Mouse (Mus musculus) heart, embryonic 16.5 days (tissue): ENCODE data around the gene Atxn2. TPM values are rescaled to one million over a fixed set of nuclear protein-coding genes. Genes with fewer than 3 reads are reported as not detected.
A peak's percentile ranks its signal among the peaks of the same experiment; 100 is the strongest.

Source experiments
- ATAC-seq: fragments of 200-750 bp; cut with Nextera tagmentation; replicated peaks from 2 replicates; pipeline ENCODE4 v1.8.0; 2017; ENCODE audit warnings: moderate number of reproducible peaks; ENCODE audit not compliant: insufficient read depth, low FRiP score; ENCODE audit errors: extremely low read depth
- H3K27ac ChIP-seq: fragments of 300-500 bp; sonication (generic); 2 replicates; pipeline ENCODE4 v1.5.1; 2014; ENCODE audit warnings: mild to moderate bottlenecking, low read length, control low read depth, moderate library complexity
- H3K27me3 ChIP-seq: fragments of 300-500 bp; sonication (generic); 2 replicates; pipeline ENCODE4 v1.6.1; 2014; ENCODE audit warnings: low read length, mixed read lengths; ENCODE audit not compliant: control insufficient read depth, insufficient read depth
- H3K36me3 ChIP-seq: fragments of 300-500 bp; sonication (generic); 2 replicates; pipeline ENCODE4 v1.6.1; 2014; ENCODE audit not compliant: control insufficient read depth, insufficient read depth
- H3K4me1 ChIP-seq: fragments of 300-500 bp; sonication (generic); 2 replicates; pipeline ENCODE4 v1.6.1; 2014; ENCODE audit warnings: low read length, mixed read lengths; ENCODE audit not compliant: control insufficient read depth, insufficient read depth
- H3K4me2 ChIP-seq: fragments of 300-500 bp; sonication (generic); 2 replicates; pipeline ENCODE4 v1.6.1; 2014; ENCODE audit warnings: low read depth, mild to moderate bottlenecking, control low read depth, low read length
- H3K4me3 ChIP-seq: fragments of 300-500 bp; sonication (generic); 2 replicates; pipeline ENCODE4 v1.5.1; 2014; ENCODE audit warnings: mild to moderate bottlenecking, control low read depth, low read length
- H3K9ac ChIP-seq: fragments of 300-500 bp; sonication (generic); 2 replicates; pipeline ENCODE4 v1.6.1; 2014; ENCODE audit warnings: low read length, control low read depth
- H3K9me3 ChIP-seq: fragments of 300-500 bp; sonication (generic); replicated peaks from 2 replicates; pipeline ENCODE4 v1.6.1; 2016; ENCODE audit warnings: low read length; ENCODE audit not compliant: control insufficient read depth
- WGBS: fragments of 180-500 bp; shearing (Covaris S2); extraction: QIAGEN DNeasy Blood & Tissue Kit; methylation state at CpG from one replicate; pipeline ENCODE4 v1.1.7; 2014; 5-methylcytosine and 5-hydroxymethylcytosine counted together
- polyA plus RNA-seq: library from polyadenylated mRNA; unstranded; fragments of >200 nt; fragmentation: Nextera tagmentation; extraction: Ambion mirVana; gene quantifications from 2 replicates; pipeline ENCODE4 v1.2.1, GENCODE M21; 2015

Gene Atxn2
- polyA plus RNA-seq, 1 experiment from 2014 or later = 38.4 TPM

DNA sequence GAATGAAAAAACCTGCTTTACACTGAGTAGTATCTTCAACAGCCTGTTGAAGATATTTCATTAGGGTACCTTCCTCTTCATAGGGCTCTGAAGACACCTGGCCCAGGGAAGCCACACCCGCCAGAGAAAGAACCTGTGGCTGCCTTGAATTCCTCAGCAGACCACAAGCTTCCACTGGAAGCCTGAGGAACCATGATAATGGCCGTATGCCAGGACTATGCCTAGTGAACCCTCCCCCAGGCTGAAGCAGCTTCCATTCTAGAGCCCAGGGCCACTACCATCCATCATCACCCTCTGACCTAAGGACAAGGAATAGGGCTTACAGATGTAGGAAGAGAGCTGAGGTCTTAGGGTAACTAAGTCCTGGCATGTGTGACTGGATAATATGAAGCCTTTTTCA, 109.0 kb downstream of the Atxn2 start:
- Histone ChIP-seq H3K9me3 (no peaks in the 10 kb centered on the region), H3K9ac (no peak overlapping the region), H3K27ac (no peak overlapping the region), H3K27me3 (no peaks in the 10 kb centered on the region), H3K36me3 (peaks cover 41% of the 10 kb centered on the region), H3K4me2 (no peak overlapping the region), H3K4me3 (no peak overlapping the region), H3K4me1 (peaks cover 38% of the 10 kb centered on the region)
- WGBS = 53% methylated on average over 2 of the region's 2 CpGs
- ATAC-seq = no peak

DNA sequence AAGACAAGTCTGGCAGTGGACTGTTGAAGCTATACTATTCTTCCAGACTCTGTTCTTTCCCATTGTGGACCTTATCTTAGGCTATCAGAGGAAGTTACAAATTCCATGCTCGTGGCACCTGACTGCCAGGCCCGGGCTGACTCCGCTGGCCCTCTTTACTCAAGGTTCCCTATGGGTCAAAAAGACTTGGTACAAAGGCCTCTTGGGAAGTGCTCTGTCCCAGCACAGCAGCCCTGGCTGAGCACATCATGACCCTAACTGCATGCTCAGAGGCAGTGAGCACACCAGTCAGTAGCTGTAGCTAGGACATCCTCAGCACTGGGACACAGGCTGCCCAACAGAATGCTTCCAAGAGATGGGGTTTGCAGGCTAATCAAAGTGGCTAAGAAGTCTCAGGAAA, 109.5 kb downstream of the Atxn2 start:
- Histone ChIP-seq H3K9me3 (no peaks in the 10 kb centered on the region), H3K9ac (no peak overlapping the region), H3K27ac (no peak overlapping the region; the same call in 1 of the 2 replicates), H3K4me1 (peaks cover 38% of the 10 kb centered on the region), H3K36me3 (peaks cover 44% of the 10 kb centered on the region), H3K27me3 (no peaks in the 10 kb centered on the region), H3K4me3 (no peak overlapping the region), H3K4me2 (no peak overlapping the region)
- 41% methylated on average over 3 of the region's 3 CpGs for WGBS
- ATAC-seq = no peak

DNA sequence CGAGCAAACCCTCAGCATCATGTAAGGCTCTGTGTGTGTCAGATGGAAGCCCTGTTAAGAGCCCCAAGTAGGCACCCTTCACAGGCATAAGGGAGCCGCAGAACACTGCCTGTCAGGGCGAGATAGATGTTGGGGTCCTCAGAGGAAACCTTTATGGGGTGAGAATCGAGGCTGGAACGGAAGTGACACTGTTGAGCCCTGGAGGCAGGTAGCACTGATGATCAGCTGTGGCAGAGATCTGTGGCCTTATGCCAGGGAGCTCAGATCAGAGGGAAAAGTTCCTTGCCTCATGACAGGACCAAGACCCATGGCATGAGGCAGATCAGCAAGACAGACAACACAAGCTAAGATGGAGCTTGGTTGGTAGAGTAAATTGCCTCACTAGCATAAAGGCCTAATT, 110.0 kb downstream of the Atxn2 start:
- no peak overlapping the region; the same call in 1 of the 2 replicates for H3K27ac ChIP-seq
- 78% methylated on average over 5 of the region's 5 CpGs for WGBS
- no peak overlapping the region for H3K4me3 ChIP-seq
- no peaks in the 10 kb centered on the region for H3K27me3 ChIP-seq
- H3K9ac ChIP-seq = no peak overlapping the region
- no peak for ATAC-seq
- no peak overlapping the region for H3K4me2 ChIP-seq
- H3K4me1 ChIP-seq = peaks cover 38% of the 10 kb centered on the region
- H3K9me3 ChIP-seq = no peaks in the 10 kb centered on the region
- H3K36me3 ChIP-seq = peaks cover 40% of the 10 kb centered on the region

DNA sequence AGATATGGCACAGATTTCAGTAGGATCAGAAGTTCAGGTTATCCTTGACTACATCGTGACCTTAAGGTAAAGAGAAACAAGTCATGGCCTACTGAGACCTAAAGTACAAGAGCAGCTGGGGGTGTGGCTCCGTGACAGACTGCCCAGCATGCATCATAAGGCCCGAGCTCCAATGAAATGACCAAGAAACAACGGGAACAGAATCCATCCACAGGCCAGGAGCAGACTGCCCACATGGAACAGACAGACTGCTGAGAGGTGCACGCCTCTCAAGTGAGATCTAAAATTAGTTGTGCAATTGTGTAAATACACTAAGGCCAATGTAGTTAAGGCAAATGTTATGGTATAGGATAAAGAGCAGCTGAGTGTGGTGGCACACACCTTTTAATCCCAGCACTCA, 110.4 kb downstream of the Atxn2 start:
- peaks cover 39% of the 10 kb centered on the region for H3K36me3 ChIP-seq
- H3K9ac ChIP-seq = no peak overlapping the region
- H3K9me3 ChIP-seq = no peaks in the 10 kb centered on the region
- H3K27me3 ChIP-seq = no peaks in the 10 kb centered on the region
- WGBS = 63% methylated on average over 5 of the region's 5 CpGs
- no peak overlapping the region; the same call in 1 of the 2 replicates for H3K27ac ChIP-seq
- H3K4me2 ChIP-seq = no peak overlapping the region
- ATAC-seq = no peak
- H3K4me1 ChIP-seq = peaks cover 38% of the 10 kb centered on the region
- no peak overlapping the region for H3K4me3 ChIP-seq

DNA sequence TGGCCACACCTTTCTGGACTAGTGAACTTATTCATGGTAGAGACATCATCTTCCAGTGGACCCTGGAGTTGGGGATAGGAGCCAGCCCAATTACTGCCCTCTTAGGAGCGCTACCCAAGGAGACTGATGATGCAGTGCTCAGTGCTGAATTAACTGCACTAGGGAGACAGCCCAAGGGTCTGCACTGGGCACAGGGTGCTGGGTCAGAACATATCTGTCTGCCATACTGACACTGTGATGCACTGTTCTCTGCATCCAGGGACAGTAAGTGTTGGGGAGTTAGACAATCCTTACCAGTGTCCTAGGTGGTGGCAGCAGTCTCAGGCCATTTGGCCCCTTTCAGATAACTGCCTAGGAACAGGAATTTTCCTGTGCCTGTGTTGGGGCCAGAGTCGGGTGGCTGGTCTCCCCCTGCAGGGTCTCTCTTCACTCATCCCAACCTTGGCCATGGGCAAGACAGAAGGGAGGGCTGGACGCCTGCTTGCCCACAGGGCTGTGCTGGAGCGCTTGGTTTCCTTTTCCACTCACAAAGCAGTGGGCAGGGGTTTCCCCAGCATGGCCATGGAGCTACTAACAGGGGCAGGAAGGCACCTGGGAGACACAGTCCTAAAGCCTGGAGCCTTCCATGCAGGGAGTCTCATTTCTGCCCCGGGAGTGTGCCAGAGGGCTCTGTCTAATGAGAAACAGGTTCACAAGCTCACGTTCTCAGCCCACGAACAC, 111.8 kb downstream of the Atxn2 start:
- Histone ChIP-seq H3K27ac (no peak overlapping the region), H3K4me3 (no peak overlapping the region), H3K27me3 (no peaks in the 10 kb centered on the region), H3K4me1 (peaks cover 38% of the 10 kb centered on the region), H3K4me2 (no peak overlapping the region), H3K9ac (no peak overlapping the region), H3K9me3 (no peaks in the 10 kb centered on the region), H3K36me3 (peaks cover 34% of the 10 kb centered on the region)
- WGBS = 66% methylated on average over 7 of the region's 7 CpGs
- ATAC-seq = no peak

DNA sequence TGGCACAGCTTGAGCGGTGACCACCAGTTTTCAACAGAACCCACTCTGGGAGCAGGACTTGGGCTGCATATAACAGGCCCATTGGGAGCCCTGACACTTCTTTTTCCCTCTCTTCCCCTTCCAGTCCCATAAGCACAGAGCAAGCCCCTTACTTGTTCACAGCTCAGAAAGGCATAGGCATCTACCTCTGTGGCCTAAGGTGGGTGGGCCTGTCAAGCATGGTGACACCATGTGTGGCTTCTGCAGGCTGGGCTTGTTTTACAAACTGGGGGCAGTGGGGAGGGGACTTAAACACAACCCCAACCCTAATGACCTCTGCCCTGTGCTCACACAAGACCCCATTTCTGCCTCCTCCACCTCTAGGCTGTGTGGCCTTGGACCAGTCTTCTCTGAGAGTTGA, 112.5 kb downstream of the Atxn2 start:
- H3K27ac ChIP-seq = peak overlapping the region; percentile 79
- no peaks in the 10 kb centered on the region for H3K27me3 ChIP-seq
- no peak overlapping the region for H3K4me2 ChIP-seq
- H3K9ac ChIP-seq = no peak overlapping the region
- H3K9me3 ChIP-seq = no peaks in the 10 kb centered on the region
- 100% methylated on average over 1 of the region's 1 CpGs for WGBS
- peaks cover 32% of the 10 kb centered on the region for H3K36me3 ChIP-seq
- peaks cover 38% of the 10 kb centered on the region for H3K4me1 ChIP-seq
- H3K4me3 ChIP-seq = no peak overlapping the region
- ATAC-seq = no peak

DNA sequence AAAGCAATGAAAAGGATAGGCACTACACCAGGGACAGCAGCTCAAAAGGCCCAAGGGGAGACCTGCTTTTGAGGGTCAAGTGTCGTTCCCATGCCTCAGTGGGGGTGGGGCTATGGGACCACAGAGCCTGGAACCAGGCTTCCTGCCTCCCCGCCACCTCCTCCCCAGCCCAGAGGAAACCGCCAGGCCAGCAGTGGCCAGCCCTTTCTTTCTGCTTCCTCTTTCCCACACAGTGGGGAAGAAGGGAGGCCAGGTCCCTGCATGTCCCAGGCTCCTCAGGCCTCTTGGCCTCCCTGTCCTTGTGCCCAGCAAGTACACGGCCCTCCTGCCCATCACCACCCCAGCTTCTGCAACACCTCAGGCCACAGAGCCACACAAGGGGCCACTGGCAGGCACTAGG, 113.0 kb downstream of the Atxn2 start:
- Histone ChIP-seq H3K4me1 (peaks cover 42% of the 10 kb centered on the region), H3K4me2 (no peak overlapping the region), H3K27me3 (no peaks in the 10 kb centered on the region), H3K36me3 (peaks cover 28% of the 10 kb centered on the region), H3K4me3 (no peak overlapping the region), H3K9me3 (no peaks in the 10 kb centered on the region), H3K9ac (peak overlapping the region; percentile 45; the same call in 1 of the 2 replicates), H3K27ac (peak overlapping the region; percentile 79)
- no peak; the same call in 1 of the 2 replicates for ATAC-seq
- 58% methylated on average over 4 of the region's 4 CpGs for WGBS

DNA sequence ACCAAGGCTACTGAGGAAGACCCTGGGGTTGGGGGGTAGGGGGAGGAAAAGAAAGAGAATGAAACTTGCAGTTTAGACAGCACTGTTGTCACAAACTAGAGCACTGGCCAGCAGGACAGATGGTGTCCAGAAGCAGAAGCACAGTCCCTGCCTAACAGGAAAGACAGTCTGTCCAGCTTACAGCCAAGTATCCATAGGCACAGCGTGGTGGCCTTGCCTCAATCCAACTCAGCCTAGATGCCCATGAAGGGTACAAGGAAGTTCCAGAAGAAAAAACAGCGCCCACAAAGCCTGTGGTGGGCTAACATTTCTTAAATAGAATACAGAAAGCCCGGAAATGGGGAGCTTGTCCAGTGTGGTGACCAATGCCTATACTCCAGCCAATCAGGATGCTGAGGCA, 114.5 kb downstream of the Atxn2 start:
- Histone ChIP-seq H3K4me2 (no peak overlapping the region), H3K4me1 (peaks cover 35% of the 10 kb centered on the region), H3K36me3 (peaks cover 22% of the 10 kb centered on the region), H3K27ac (no peak overlapping the region), H3K27me3 (no peaks in the 10 kb centered on the region), H3K9me3 (no peaks in the 10 kb centered on the region), H3K9ac (no peak overlapping the region), H3K4me3 (no peak overlapping the region)
- 87% methylated on average over 3 of the region's 3 CpGs for WGBS
- no peak for ATAC-seq

DNA sequence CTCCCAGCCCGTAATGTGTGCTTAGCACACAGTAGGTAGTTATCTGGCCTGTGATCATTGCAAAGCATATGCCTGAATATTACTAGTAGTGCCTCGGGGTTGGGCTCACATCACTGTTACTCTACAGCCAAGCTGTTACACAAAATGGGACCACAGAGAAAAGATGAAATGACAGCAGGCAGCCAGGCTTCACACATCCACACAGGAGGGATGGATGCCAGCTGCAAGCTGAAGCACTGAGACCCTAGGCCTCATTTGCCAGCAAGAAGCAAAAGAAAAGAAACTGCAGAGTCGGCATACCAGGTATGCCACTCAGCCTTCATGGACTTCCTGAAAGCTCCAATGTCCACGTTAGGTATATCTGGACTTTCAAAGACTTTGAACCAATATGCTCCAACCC, 116.7 kb downstream of the Atxn2 start:
- no peak overlapping the region for H3K4me3 ChIP-seq
- H3K27ac ChIP-seq = no peak overlapping the region
- H3K4me1 ChIP-seq = peaks cover 29% of the 10 kb centered on the region
- no peak for ATAC-seq
- H3K36me3 ChIP-seq = peaks cover 22% of the 10 kb centered on the region
- no peak overlapping the region for H3K4me2 ChIP-seq
- no peak overlapping the region for H3K9ac ChIP-seq
- H3K27me3 ChIP-seq = no peaks in the 10 kb centered on the region
- 76% methylated on average over 4 of the region's 4 CpGs for WGBS
- no peaks in the 10 kb centered on the region for H3K9me3 ChIP-seq
